Mouse (Mus musculus): ENCODE measurements around the gene Dpp7.

DNA sequence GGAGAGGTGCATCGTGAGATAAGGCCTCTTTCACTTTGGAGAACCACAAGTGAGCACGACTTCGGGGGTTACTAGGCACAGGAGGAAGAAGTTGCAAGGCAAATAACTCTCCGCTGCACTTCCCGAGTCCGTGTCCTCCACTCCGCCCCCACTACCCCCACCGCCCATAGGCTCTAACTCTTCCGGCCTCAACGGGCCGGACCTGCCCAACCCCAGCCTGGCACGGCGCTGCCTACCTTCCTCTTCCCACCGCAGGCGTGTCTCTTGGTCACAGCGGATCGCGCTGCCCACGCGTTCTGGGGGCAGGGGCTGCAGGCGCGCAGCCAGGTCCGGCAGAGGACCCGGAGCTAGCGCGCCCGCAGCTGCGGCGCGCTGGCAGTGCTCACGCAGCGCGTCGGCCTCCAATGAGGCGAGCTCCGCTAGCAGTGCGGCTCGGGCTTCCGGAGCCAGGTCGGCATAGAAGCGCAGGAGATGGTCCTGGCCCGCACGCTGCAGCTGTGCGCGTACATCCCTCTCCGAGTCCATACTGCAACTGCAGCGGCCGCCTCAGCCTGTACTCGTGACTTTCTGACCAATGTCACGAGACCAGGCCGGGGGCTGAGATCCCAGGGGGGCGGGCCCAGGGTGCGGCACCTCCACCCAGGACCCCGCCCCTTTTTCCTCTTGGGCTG, 9.1 kb upstream of the Dpp7 start, which contains the start of gene Uap1l1:
- TF ChIP-seq POLR2A (IDR thresholded peaks at IDR 0.05; ENCODE audit: control insufficient read depth, extremely low read depth, insufficient read depth, low read length, poor library complexity) (peak; percentile 40; the same call in 1 of the 2 replicates), CTCF (IDR thresholded peaks at IDR 0.05; ENCODE audit: borderline replicate concordance, control insufficient read depth, extremely low read depth, insufficient read depth, low read length, poor library complexity) (peak; percentile 53; the same call in 1 of the 2 replicates)

Data from thymus, adult 2 months (tissue).